Mouse (Mus musculus): ENCODE data around the gene Snd1. TPM values are rescaled to one million over a fixed set of nuclear protein-coding genes. Genes with fewer than 3 reads are reported as not detected.

Snd1 gene
- polyA plus RNA-seq, 1 experiment from 2014 or later: 104 TPM

- Histone ChIP-seq H3K4me3 (ENCODE audit: low read depth, low read length) (peak overlapping the region; percentile 81), H3K4me2 (ENCODE audit: low read depth, low read length, severe bottlenecking) (peak overlapping the region; percentile 97), H3K9me3 (ENCODE audit: control insufficient read depth, low read length) (no peaks in the 10 kb centered on the region), H3K36me3 (ENCODE audit: control insufficient read depth, insufficient read depth, low read length) (no peaks in the 10 kb centered on the region), H3K9ac (ENCODE audit: low read length) (peak overlapping the region; percentile 92), H3K4me1 (replicated peaks; ENCODE audit: control insufficient read depth, insufficient read depth, low read length) (peaks cover 15% of the 10 kb centered on the region), H3K27ac (ENCODE audit: low read depth, low read length) (peak overlapping the region; percentile 70), H3K27me3 (ENCODE audit: control insufficient read depth, insufficient read depth, low read length) (no peaks in the 10 kb centered on the region; the same call in 1 of the 2 replicates)
- DNase-seq (ENCODE audit: low spot score) (peak; percentile 80), ATAC-seq (replicated peaks; ENCODE audit: low FRiP score) (peak; percentile 80)
- WGBS: under 1% methylated on average over 53 of the region's 58 CpGs
Measured at GRCm38 (mm10) chr6:28832751-28833291, 357.9 kb downstream of the Snd1 start.

GRCm38 (mm10) chr6:28833380-28833822, 358.5 kb downstream of the Snd1 start:
- peaks cover 14% of the 10 kb centered on the region for H3K4me1 ChIP-seq (replicated peaks; ENCODE audit: control insufficient read depth, insufficient read depth, low read length)
- peak overlapping the region; percentile 81 for H3K4me3 ChIP-seq (ENCODE audit: low read depth, low read length)
- ATAC-seq (replicated peaks; ENCODE audit: low FRiP score) (peak; percentile 67), DNase-seq (ENCODE audit: low spot score) (peak; percentile 79)
- H3K4me2 ChIP-seq (ENCODE audit: low read depth, low read length, severe bottlenecking): peak overlapping the region; percentile 97
- no peaks in the 10 kb centered on the region for H3K36me3 ChIP-seq (ENCODE audit: control insufficient read depth, insufficient read depth, low read length)
- no peaks in the 10 kb centered on the region; the same call in 1 of the 2 replicates for H3K27me3 ChIP-seq (ENCODE audit: control insufficient read depth, insufficient read depth, low read length)
- H3K9ac ChIP-seq (ENCODE audit: low read length): peak overlapping the region; percentile 92
- no peaks in the 10 kb centered on the region for H3K9me3 ChIP-seq (ENCODE audit: control insufficient read depth, low read length)
- H3K27ac ChIP-seq (ENCODE audit: low read depth, low read length): no peak overlapping the region
- under 1% methylated on average over 40 of the region's 43 CpGs for WGBS

GRCm38 (mm10) chr6:28834046-28834445, 359.1 kb downstream of the Snd1 start:
- peak overlapping the region; percentile 97 for H3K4me2 ChIP-seq (ENCODE audit: low read depth, low read length, severe bottlenecking)
- H3K27ac ChIP-seq (ENCODE audit: low read depth, low read length): no peak overlapping the region
- WGBS: 28% methylated on average over 2 of the region's 2 CpGs
- no peaks in the 10 kb centered on the region; the same call in 1 of the 2 replicates for H3K27me3 ChIP-seq (ENCODE audit: control insufficient read depth, insufficient read depth, low read length)
- no peaks in the 10 kb centered on the region for H3K9me3 ChIP-seq (ENCODE audit: control insufficient read depth, low read length)
- DNase-seq (ENCODE audit: low spot score) (no peak), ATAC-seq (replicated peaks; ENCODE audit: low FRiP score) (no peak)
- H3K9ac ChIP-seq (ENCODE audit: low read length): peak overlapping the region; percentile 92
- H3K4me3 ChIP-seq (ENCODE audit: low read depth, low read length): peak overlapping the region; percentile 81
- H3K36me3 ChIP-seq (ENCODE audit: control insufficient read depth, insufficient read depth, low read length): no peaks in the 10 kb centered on the region
- H3K4me1 ChIP-seq (replicated peaks; ENCODE audit: control insufficient read depth, insufficient read depth, low read length): peaks cover 13% of the 10 kb centered on the region

GRCm38 (mm10) chr6:28836600-28836999, 361.7 kb downstream of the Snd1 start:
- no peak overlapping the region for H3K27ac ChIP-seq (ENCODE audit: low read depth, low read length)
- H3K9ac ChIP-seq (ENCODE audit: low read length): no peak overlapping the region
- no peaks in the 10 kb centered on the region for H3K36me3 ChIP-seq (ENCODE audit: control insufficient read depth, insufficient read depth, low read length)
- peaks cover 12% of the 10 kb centered on the region for H3K4me1 ChIP-seq (replicated peaks; ENCODE audit: control insufficient read depth, insufficient read depth, low read length)
- H3K4me2 ChIP-seq (ENCODE audit: low read depth, low read length, severe bottlenecking): no peak overlapping the region
- no peaks in the 10 kb centered on the region for H3K9me3 ChIP-seq (ENCODE audit: control insufficient read depth, low read length)
- ATAC-seq (replicated peaks; ENCODE audit: low FRiP score): no peak
- H3K27me3 ChIP-seq (ENCODE audit: control insufficient read depth, insufficient read depth, low read length): no peaks in the 10 kb centered on the region
- H3K4me3 ChIP-seq (ENCODE audit: low read depth, low read length): no peak overlapping the region
- DNase-seq (ENCODE audit: low spot score): no peak

- H3K9ac ChIP-seq (ENCODE audit: low read length): no peak overlapping the region
- DNase-seq (ENCODE audit: low spot score): no peak
- peaks cover 18% of the 10 kb centered on the region for H3K4me1 ChIP-seq (replicated peaks; ENCODE audit: control insufficient read depth, insufficient read depth, low read length)
- 86% methylated on average over 3 of the region's 3 CpGs for WGBS
- H3K27ac ChIP-seq (ENCODE audit: low read depth, low read length): no peak overlapping the region; the same call in 1 of the 2 replicates
- no peaks in the 10 kb centered on the region for H3K27me3 ChIP-seq (ENCODE audit: control insufficient read depth, insufficient read depth, low read length)
- H3K36me3 ChIP-seq (ENCODE audit: control insufficient read depth, insufficient read depth, low read length): no peaks in the 10 kb centered on the region
- no peak overlapping the region for H3K4me2 ChIP-seq (ENCODE audit: low read depth, low read length, severe bottlenecking)
- no peak for ATAC-seq (replicated peaks; ENCODE audit: low FRiP score)
- H3K9me3 ChIP-seq (ENCODE audit: control insufficient read depth, low read length): no peaks in the 10 kb centered on the region
- no peak overlapping the region for H3K4me3 ChIP-seq (ENCODE audit: low read depth, low read length)
Measured at GRCm38 (mm10) chr6:28841569-28841968, 366.6 kb downstream of the Snd1 start.

- ATAC-seq (replicated peaks; ENCODE audit: low FRiP score) (peak; percentile 90), DNase-seq (ENCODE audit: low spot score) (peak; percentile 78)
- Histone ChIP-seq H3K4me2 (ENCODE audit: low read depth, low read length, severe bottlenecking) (0 out of 2 replicates have a peak overlapping the region, but pooled peaks have one; percentile 12), H3K4me3 (ENCODE audit: low read depth, low read length) (no peak overlapping the region), H3K9me3 (ENCODE audit: control insufficient read depth, low read length) (no peaks in the 10 kb centered on the region), H3K36me3 (ENCODE audit: control insufficient read depth, insufficient read depth, low read length) (no peaks in the 10 kb centered on the region), H3K27ac (ENCODE audit: low read depth, low read length) (peak overlapping the region; percentile 78), H3K4me1 (replicated peaks; ENCODE audit: control insufficient read depth, insufficient read depth, low read length) (peaks cover 18% of the 10 kb centered on the region), H3K27me3 (ENCODE audit: control insufficient read depth, insufficient read depth, low read length) (no peaks in the 10 kb centered on the region), H3K9ac (ENCODE audit: low read length) (peak overlapping the region; percentile 3; the same call in 1 of the 2 replicates)
- 24% methylated on average over 4 of the region's 4 CpGs for WGBS
Measured at GRCm38 (mm10) chr6:28842375-28843276, 367.7 kb downstream of the Snd1 start.

GRCm38 (mm10) chr6:28845610-28846009, 370.7 kb downstream of the Snd1 start:
- Histone ChIP-seq H3K4me1 (replicated peaks; ENCODE audit: control insufficient read depth, insufficient read depth, low read length) (peaks cover 26% of the 10 kb centered on the region), H3K9ac (ENCODE audit: low read length) (no peak overlapping the region), H3K9me3 (ENCODE audit: control insufficient read depth, low read length) (no peaks in the 10 kb centered on the region), H3K4me3 (ENCODE audit: low read depth, low read length) (no peak overlapping the region), H3K36me3 (ENCODE audit: control insufficient read depth, insufficient read depth, low read length) (no peaks in the 10 kb centered on the region), H3K27me3 (ENCODE audit: control insufficient read depth, insufficient read depth, low read length) (no peaks in the 10 kb centered on the region), H3K27ac (ENCODE audit: low read depth, low read length) (no peak overlapping the region), H3K4me2 (ENCODE audit: low read depth, low read length, severe bottlenecking) (no peak overlapping the region)
- no peak for DNase-seq (ENCODE audit: low spot score)
- WGBS: 34% methylated on average over 4 of the region's 4 CpGs
- no peak for ATAC-seq (replicated peaks; ENCODE audit: low FRiP score)

- H3K27me3 ChIP-seq (ENCODE audit: control insufficient read depth, insufficient read depth, low read length): no peaks in the 10 kb centered on the region
- no peak for ATAC-seq (replicated peaks; ENCODE audit: low FRiP score)
- DNase-seq (ENCODE audit: low spot score): no peak
- H3K27ac ChIP-seq (ENCODE audit: low read depth, low read length): no peak overlapping the region
- H3K9me3 ChIP-seq (ENCODE audit: control insufficient read depth, low read length): no peaks in the 10 kb centered on the region
- no peaks in the 10 kb centered on the region for H3K36me3 ChIP-seq (ENCODE audit: control insufficient read depth, insufficient read depth, low read length)
- no peak overlapping the region for H3K4me2 ChIP-seq (ENCODE audit: low read depth, low read length, severe bottlenecking)
- no peak overlapping the region for H3K4me3 ChIP-seq (ENCODE audit: low read depth, low read length)
- WGBS: 72% methylated on average over 6 of the region's 6 CpGs
- H3K9ac ChIP-seq (ENCODE audit: low read length): no peak overlapping the region
- H3K4me1 ChIP-seq (replicated peaks; ENCODE audit: control insufficient read depth, insufficient read depth, low read length): peaks cover 17% of the 10 kb centered on the region; the same call in 1 of the 2 replicates
Measured at GRCm38 (mm10) chr6:28847616-28848015, 372.7 kb downstream of the Snd1 start.

Data from forebrain, embryonic 11.5 days (tissue).